Mouse (Mus musculus): ENCODE measurements around the gene Itgb1bp1.

DNA sequence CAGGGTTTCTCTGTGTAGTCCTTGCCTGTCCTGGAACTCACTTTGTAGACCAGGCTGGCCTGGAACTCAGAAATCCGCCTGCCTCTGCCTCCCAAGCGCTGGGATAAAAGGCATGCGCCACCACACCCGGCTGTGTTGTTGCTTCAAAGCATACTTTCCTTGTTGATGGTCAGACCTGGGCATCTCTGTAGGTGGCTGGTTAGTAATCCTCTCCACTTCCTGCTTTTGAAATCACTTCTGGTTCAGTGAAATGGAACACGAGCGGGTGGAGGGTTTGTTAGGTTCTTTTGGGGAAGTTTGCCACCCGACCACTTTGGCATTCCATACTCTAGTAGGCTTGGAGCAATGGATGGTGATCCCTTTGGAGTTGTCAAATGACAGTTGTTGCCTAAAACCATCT, 52.4 kb downstream of the Itgb1bp1 start:
- TF ChIP-seq CTCF (IDR thresholded peaks at IDR 0.05; ENCODE audit: insufficient read depth, low read depth, low read length) = no peak
- no peak for TF ChIP-seq POLR2A (IDR thresholded peaks at IDR 0.05; ENCODE audit: insufficient read depth, low read depth, low read length)
